Mouse (Mus musculus): ENCODE measurements around the gene Ifrd2.

Ifrd2 gene

DNA sequence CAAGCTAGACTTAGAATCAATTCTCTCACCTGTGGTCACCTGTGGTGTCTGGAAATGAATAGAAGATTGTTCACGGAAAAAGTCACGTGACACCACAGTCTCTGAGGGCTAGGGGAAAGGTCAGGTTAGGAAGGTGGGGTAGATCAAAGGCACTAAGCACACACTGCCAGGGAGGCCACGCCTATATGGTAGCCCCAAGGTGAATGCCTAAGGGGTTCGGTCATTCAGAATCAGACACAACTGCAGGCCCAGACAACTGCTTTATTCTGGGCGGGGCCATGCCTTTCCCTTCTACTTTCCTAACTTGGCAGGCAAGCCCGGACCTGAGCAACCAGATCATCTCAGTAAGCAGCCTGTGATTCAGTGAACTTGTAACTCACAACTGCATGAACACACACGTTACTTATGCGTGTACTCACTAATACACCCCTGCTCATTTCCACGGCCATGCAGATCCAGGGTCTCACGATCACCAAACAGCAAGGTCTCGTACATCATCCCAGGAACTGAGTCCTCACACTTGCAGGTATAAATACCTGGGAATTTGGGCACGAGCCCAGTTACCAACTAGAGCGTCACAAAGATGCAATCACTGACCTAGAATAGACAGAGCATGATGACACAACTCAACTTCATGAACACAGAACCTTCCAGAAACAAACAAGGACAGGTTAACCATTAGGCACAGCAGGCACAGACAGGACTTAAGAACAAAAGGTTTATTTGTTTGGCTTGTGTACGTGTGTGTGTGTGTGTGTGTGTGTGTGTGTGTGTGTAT is 11.7 kb upstream of the Ifrd2 start:
- DNase-seq (ENCODE audit: low read depth): no peak

DNA sequence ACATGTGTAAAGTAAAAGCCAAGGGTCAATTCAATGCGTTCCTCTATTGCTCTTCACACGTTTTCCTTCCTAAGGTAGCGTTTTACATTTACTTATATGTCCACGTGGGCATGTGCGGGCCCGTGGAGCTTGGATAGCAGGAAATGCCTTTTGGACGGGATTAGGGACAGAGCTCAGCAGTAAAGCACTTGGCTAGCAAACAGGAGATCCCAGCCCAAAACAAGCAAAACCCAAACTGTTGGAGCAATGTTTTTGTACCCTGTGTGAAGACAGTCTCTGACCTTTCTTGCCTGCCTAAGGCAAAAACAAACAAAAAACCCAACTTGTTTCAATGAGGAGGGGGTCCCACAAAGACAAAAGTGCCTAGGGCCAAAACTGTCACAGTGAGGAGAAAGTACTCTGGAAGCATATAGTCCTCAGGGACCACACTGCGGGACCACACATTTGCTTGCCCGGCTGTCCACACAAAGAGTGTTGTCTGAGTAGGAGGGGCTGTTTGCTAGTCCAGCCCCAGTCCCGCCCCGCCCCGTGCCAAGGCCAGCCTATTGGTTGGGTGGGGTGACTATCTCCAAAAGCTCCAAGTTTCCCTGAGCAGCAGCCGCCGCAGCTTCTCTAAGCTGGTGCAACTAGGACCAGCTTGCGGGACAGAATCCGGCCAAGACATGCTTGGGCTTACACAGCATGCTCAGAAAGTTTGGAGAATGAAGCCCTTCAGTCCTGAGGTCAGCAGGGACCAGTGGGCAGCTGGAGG is 10.9 kb upstream of the Ifrd2 start, which contains the start of gene Hyal1:
Gene Hyal1 (plus strand): TSS at position 571 of the 751 bp plus-strand sequence.
- peak; percentile 71 for DNase-seq (ENCODE audit: low read depth)

DNA sequence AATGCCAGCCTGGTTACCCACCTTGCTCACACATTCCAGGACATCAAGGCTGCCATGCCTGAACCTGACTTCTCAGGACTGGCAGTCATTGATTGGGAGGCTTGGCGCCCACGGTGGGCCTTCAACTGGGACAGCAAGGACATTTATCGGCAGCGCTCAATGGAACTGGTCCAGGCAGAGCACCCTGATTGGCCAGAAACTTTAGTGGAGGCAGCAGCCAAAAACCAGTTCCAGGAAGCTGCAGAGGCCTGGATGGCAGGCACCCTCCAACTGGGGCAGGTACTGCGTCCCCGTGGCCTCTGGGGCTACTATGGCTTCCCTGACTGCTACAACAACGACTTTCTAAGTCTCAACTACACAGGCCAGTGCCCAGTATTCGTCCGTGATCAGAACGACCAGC is 9.6 kb upstream of the Ifrd2 start:
- no peak for DNase-seq (ENCODE audit: low read depth)

DNA sequence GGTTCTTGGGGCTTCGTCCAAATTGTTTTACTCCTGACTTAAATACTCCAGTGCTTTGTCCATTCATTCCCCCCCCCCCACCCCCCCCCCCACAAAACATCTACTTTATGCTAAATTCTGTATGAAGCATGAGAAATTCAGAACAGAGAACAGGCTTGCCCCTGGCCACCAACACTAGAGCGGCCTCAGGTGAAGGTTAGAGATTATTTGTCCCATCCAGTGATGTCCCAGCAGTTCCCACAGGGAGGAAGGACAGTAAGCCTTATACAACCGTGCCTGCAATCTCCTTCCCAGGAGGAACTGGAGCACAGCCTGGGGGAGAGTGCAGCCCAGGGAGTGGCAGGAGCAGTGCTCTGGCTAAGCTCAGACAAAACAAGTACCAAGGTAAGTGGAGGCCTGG is 8.9 kb upstream of the Ifrd2 start, which contains the start of gene Naa80:
Gene Naa80 (plus strand): TSS at position 301 of the 400 bp plus-strand sequence.
- DNase-seq (ENCODE audit: low read depth): no peak

DNA sequence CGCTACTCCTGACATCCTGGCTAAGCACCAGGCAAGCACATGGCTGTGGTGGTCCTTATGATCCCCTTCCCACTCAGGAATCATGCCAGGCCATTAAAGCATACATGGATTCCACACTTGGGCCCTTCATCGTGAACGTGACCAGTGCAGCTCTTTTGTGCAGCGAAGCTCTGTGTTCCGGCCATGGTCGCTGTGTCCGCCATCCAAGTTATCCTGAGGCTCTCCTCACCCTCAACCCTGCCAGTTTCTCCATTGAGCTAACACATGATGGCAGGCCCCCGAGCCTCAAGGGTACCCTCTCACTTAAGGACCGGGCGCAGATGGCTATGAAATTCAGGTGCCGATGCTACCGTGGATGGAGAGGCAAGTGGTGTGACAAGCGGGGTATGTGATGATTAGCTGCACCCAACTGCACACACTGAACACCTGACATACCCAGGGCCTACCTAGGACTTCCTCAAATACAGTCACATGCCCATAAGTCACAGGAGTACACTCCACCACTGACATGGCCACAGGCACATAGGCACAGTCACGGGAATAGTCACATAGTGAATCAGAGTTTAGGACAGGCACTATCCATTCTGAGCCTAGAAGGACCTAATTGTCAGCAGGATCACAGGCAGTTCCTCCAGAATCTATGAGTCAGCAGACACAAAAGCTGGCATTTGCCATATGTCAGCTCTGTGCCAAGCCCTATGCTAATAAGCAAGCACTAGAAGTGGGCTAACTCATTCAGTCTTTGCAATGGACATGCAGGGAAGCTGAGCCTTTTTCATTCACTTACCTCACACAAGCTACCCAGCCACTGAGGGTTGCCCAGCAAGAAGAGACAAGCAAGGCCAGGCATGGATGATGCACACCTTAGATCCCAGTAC is 8.2 kb upstream of the Ifrd2 start:
- peak; percentile 46 for DNase-seq (ENCODE audit: low read depth)

DNA sequence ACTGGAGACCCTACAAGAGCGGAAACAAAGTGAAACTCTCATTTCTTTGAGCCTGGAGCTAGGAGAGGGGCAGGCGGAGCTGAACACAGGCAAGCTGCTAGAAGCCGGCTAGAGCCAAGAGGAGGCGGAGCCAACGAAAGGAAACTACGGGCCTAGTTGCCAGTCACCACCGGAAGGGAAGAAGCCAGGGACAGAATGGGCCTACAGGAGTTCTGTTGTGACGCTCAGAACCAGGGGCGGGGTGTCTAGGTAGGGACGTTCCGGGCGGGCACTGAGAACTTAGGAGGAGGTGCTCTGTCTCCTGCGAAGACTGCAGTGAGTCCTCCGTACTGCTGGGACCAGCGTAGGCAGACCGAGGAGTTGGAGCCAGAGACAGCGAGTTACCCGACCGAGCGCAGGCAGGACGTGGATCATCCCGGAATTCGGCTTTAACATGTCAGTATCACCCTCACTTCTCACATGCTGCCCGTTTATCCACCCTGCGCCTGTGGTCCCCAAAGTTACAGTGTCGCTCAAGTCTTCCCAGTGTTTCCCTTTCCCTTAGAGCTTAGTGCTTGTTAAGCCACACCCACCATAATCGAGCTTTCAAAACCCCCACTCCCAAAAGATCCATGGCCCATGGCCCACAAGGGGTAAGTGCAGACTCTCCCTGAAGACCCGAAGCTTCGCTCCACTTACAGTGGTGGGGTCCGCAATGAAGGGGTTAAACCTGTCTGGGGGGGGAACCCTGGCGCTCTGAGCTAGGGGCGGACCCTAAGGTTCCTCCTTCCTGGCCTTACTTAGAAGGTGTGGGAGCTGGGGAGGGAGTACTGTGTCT is 6.7 kb upstream of the Ifrd2 start, which contains the start of gene Hyal3:
Gene Hyal3 (plus strand): TSS at position 318 of the 817 bp plus-strand sequence.
- peak; percentile 94 for DNase-seq (ENCODE audit: low read depth)

DNA sequence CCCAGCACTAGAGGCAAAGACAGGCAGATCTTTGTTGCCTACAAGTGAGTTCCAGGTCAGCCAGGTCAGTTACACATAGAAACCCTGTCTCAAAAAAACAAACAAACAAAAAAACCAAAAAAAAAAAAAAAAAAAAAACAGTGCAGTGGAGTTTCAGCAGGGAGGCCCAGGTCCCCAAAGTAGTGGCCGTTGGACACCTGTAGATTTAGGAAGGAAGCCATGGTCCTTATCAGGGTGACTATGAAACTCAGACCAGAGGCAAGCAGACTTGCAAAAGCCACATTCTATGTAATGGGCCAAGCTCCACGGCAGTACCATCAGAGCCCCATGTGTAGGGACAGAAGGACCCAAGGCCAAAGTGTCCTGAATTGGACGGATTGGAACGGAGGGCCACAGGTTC is 5.9 kb upstream of the Ifrd2 start:
- DNase-seq (ENCODE audit: low read depth): peak; percentile 44

DNA sequence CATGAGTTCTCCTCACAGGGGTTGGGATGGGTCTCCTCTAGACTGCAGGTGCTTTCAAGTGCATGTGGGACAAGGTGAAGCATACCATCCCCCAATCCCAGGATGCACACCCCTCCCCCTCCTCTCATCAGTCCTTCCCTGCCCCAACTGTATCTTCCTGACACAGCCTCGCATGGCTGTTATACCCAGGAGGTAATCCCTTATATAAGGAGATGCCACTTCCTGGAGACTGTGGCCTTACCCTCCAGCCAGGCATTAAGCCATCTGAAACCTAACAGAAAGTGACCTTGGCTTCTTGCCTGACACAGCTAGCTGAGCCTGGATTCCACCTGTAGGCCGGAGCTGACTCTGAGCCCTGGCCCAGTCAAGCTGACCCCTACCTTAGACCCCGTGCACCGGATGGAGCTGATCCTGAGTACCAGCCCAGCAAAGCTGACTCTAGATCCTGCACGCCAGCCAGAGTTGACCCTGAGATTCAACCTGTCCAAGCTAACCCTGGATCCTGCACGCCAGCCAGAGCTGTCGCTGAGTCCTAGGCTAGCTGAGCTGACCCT is 4.9 kb upstream of the Ifrd2 start:
- peak; percentile 36 for DNase-seq (ENCODE audit: low read depth)

DNA sequence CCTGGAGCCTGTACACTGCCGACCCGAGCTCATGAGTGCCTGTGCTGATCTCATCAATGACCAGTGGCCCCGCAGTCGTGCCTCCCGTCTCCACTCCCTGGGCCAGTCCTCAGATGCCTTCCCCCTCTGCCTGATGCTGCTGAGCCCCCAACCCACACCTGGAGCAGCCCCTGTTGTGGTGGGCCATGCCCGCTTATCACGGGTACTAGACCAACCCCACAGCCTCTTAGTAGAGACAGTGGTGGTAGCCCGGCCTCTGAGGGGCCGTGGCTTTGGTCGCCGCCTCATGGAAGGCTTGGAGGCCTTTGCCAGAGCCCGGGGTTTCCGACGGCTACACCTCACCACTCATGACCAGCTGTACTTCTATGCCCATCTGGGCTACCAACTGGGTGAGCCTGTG is 4.3 kb upstream of the Ifrd2 start:
- DNase-seq (ENCODE audit: low read depth): no peak

DNA sequence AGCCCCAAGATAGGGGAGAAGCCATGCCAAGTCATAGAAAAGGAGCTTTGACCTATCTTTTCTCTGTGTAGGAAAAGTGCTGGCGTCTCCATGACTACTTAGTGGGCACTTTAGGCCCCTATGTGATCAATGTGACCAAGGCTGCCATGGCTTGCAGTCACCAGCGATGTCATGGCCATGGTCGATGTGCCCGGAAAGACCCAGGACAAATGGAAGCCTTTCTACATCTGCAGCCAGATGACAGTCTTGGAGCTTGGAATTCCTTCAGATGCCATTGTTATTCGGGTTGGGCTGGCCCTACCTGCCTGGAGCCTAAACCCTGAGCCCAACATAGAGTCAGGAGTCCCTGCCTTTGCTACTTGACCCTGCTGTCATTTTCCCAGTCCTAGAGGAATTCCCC is 938 bp upstream of the Ifrd2 start:
- DNase-seq (ENCODE audit: low read depth): no peak

DNA sequence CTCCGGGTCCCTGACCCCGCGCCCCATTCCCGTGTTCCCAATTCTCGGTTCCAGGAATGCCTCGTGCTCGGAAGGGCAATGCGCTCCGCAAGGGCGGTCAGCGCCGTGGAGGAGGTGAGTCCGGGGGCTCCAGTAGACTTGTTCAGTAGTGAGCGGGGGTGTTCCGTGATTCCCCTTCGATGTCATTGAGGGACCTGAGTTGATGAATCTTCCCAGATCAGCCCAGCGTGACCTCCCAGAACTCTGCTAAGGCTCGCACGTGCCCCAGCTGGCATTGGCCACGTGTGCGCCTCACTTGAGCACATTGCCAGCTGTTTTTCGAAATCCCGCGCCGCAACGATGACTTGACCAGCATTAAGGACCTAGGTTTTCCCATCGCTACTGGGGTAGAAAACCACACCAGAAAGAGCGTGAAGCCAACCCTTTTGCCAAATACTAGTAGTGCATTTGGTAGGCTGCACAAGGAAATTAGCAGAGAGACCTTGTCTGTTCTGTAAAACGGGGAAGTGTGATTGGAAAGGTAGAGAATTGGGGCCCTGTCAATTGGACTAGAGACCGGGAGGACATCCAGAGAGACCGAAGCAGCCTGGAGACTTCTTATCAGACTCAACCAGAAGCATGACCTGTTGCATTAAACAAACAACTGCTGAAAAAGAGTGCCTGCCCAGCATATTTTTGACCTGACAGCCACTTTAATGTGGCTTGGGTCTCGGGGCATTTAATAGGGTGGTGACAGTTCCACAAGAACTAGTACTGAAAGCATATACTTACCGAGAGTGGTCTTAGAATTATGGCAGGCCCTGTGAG is 594 bp downstream of the Ifrd2 start:
- DNase-seq (ENCODE audit: low read depth): peak; percentile 77

DNA sequence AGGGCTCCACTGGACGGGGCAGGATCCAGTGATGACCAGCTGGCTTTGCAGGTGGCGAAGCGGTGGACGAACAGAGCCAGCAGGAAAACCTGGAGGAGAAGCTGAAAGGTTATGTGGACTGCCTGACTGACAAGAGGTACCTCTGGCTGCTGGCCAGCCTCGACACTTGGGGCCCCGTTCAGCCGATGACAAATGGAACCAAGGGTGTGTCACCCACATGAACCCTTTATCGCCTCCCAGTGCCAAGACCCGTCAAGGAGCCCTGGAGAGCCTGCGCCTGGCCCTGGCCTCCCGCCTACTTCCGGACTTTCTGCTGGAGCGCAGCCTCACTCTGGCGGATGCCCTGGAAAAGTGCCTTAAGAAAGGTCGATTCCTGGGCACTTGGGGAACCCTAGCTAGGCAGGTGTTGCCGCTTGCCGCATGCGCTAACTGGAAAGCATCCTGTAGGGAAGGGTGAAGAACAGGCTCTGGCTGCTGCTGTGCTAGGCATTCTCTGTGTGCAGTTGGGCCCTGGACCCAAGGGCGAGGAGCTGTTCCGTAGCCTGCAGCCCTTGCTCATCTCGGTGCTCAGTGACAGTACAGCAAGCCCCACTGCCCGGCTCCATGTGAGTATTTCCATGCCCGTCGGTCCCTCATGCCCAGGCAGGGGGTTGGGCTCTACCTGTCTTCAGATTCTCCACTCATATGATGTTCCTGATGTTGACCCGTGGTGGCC is 2.8 kb downstream of the Ifrd2 start:
- DNase-seq (ENCODE audit: low read depth): no peak

DNA sequence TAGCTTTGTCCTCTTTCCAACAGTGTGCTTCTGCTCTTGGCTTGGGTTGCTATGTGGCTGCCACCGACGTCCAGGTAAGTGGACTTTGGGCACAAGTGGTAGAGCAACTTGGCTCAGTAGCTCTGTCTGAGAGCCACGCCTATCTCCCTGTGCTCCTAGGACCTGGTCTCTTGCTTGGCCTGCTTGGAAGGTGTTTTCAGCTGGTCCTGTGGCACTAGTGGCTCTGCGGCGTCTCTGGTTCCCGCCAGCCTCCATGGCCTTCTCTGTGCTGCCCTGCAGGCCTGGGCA is 3.3 kb downstream of the Ifrd2 start:
- no peak for DNase-seq (ENCODE audit: low read depth)

DNA sequence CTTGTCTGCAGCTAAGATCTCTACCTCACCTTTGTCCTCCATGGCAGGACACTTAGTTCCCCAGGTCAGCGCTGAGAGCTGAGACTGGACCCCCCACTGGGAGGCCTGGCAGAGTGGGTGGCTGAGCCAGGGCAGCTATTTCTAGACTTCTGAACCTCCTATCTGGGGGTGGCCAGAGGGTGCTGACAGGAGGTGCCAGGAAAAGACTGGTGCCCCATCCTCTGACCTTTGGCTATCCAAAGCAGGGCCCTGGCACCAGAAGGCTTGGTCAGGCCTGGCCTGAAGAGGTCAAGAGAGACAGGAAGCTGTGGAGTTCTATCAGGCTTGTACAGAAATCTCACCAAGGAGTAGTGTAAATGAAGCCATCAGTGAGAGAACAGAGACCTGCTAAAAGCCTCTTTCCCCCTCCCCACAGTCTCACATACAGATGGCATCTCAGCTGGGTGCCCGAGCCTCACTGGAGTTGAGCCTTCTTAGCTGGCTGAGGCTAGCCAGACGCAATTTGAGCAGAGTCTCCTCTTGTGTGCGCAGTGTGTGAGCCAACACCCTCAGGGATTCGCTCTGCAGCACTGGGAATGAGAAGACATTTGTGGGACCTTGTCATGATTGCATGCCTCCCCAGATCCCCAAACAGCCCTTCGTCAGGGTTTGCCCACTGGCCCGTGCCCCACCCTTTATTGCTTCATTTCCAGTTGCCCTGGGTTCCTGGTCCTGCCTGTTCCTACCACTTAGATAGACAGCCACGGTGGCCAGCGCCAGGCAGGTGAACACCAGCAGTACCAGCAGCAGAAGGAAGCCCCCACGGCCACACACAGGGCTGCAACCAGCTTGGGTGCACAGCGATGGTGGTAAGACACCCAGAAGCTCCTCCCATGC is 5.9 kb downstream of the Ifrd2 start:
- no peak for DNase-seq (ENCODE audit: low read depth)

DNA sequence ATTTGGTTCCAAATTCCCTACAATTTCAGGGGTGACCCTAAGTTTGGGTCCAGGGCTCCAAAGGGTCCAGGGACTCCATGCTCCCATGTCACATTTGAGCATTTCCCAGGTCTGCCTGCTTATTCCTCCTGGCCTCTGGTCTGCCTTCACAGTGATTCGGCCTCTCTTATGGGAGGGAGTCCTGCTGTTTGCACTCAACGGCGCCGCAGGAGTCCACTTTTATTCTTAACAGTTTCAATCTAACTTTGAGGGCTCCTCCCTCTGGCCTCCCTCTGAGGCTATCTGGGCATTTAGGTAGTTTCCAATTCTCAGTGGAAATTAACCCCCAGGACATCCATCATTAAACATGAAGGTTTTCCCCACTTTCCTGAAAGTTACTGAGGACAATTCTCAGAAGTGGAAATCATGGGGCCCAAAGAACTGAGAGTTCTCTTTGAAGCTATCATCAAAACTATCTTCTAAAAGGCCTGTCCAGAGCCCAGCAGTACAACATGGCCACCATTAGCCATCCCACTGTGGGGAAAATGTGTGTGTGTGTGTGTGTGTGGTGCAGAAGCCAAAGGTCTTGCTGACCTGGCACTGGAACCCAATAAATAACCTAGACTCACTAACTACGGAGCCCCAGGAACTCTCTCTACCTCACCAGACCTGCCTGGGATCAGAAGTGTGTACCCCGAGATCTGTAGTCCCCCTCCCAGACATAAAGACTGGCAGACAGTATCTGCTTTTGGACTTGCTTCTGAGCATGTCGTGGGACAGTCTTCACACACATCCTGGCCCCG is 7.0 kb downstream of the Ifrd2 start:
- no peak for DNase-seq (ENCODE audit: low read depth)

DNA sequence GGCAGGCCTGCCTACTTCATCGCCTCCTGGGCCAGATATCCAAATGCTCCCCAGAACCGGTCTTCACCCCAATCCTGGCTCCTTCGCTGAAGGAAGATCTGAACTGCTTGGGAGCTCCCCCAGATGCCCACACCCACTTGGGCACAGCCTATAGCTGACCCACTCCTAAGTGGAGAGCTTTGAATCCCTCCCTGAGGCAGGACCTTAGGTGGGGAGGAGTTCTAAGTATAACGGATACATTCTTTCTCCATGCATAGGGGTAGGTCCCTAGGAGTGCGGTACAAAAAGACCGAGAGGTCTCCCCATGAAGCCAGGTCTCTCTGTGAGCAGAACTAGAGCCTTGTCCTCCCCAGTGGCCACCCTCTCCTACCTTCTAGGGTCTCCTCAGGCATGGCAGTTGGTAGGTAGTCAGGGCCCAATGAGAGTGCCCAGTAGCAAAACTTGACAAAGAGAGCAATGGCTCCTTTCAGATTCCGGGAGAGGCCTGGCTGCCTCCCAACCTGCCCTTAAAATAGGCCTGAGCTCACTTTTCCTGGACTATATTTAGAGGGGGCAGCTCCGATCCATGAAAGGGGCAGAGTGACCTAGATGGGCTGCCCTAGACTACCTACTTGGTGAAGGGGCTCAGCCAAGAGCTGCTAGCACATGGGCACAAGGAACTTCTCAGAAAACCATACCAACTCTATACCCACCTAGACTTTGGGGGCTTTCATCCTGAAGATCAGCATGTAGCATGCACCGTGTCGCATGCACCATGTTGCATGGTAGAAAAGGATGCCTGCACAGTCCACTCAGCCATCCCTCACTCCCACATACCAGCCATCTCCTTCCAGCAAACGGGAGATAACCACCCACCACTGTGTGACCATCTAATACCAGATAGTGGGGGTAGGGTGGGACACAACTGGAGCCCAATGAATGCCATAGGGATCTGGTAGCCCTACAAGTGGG is 9.5 kb downstream of the Ifrd2 start:
- no peak for DNase-seq (ENCODE audit: low read depth)

DNA sequence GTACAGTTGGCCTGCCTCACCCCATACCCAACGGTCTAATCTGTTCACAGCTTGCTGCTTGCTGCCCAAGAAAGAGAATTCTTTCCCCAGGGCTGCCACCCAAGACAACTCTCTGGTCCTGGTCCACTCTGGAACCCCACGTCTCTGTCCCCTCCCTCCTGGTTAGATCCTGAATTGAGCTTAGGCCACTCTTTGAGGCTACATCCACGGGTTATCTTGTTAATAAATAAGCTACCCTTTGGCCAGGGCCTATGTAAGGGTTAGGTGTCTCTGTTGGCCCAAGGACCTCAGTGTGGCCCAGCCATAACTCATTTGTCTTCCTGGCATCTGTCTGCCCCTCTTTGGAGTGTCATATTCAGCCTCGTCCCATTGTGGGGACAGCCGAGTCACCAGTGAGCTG is 10.9 kb downstream of the Ifrd2 start:
- no peak for DNase-seq (ENCODE audit: low read depth)

Data from 416B (cell line).